Mouse (Mus musculus): ENCODE measurements at regions not wholly inside any gene's neighbourhood (a gene's known extent, or its start where the extent isn't known, plus 50 kb on each side); places are given as distances from the start of the nearest gene placed in this dataset.
"Not testable (repeated sequence)": the region's sequence is repeated elsewhere in the genome, so short reads cannot be mapped to it uniquely, and the experiment has no call there.

DNA sequence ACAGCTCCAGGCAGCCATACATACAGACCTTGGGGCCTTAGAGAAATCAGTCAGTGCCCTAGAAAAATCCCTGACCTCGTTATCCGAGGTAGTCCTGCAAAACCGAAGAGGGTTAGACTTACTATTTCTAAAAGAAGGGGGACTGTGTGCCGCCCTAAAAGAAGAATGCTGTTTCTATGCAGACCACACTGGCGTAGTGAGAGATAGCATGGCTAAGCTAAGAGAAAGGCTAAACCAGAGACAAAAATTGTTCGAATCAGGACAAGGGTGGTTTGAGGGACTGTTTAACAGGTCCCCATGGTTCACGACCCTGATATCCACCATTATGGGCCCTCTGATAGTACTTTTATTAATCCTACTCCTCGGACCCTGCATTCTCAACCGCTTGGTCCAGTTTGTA is 322.2 kb downstream of the Gm29866 start:
- not testable (repeated sequence) for DNase-seq

DNA sequence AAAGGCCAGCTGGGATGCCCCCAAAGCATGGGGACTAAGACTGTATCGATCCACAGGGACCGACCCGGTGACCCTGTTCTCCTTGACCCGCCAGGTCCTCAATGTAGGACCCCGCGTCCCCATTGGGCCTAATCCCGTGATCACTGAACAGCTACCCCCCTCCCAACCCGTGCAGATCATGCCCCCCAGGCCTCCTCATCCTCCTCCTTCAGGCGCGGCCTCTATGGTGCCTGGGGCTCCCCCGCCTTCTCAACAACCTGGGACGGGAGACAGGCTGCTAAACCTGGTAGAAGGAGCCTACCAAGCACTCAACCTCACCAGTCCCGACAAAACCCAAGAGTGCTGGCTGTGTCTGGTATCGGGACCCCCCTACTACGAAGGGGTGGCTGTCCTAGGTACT is 323.1 kb downstream of the Gm29866 start:
- DNase-seq, result not testable (repeated sequence)

DNA sequence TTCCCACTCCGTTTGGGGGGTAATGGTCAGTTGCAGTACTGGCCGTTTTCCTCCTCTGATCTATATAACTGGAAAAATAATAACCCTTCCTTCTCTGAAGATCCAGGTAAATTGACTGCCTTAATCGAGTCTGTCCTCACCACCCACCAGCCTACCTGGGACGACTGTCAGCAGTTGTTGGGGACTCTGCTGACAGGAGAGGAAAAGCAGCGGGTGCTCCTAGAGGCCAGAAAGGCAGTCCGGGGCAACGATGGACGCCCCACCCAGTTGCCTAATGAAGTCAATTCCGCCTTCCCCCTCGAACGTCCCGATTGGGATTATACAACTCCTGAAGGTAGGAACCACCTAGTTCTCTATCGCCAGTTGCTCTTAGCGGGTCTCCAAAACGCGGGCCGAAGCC is 328.2 kb downstream of the Gm29866 start:
- peak; percentile 4 for DNase-seq
